In genomic region chr2:108816579-108816978, GRCm38 (mm10) we compare ENCODE assay signal across 21 mouse cellular contexts.
DNase-seq lines count a peak whose midpoint lies in the region; TF ChIP-seq lines count a peak whose summit lies in the region.
"Had no signal": no experiment of that assay in that cellular context is flagged by ENCODE, and none has a peak within 500 bp of the region (broad histone marks: within the 10 kb centered on the region; RNA-seq: fewer than 3 reads in every experiment).

No protein-coding gene starts in this region.

- H3K36me3 ChIP-seq in C2C12 (ENCODE audit: control insufficient read depth, insufficient read depth) (no peaks in the 10 kb centered on the region), myocyte (ENCODE audit: control insufficient read depth, insufficient read depth) (no peaks in the 10 kb centered on the region)
- H3K36me3 ChIP-seq: embryonic facial prominence, embryonic 10.5 days; embryonic facial prominence, embryonic 12.5 days; forebrain, embryonic 15.5 days had no signal

- TF ChIP-seq CTCF in C2C12 (IDR thresholded peaks at IDR 0.05; ENCODE audit: control insufficient read depth, insufficient read depth, insufficient read length): no peak

- H3K27me3 ChIP-seq in C2C12 (ENCODE audit: control insufficient read depth, insufficient read depth, insufficient read length): no peaks in the 10 kb centered on the region
- H3K27me3 ChIP-seq in myocyte (ENCODE audit: control insufficient read depth, insufficient read depth, insufficient read length): no peaks in the 10 kb centered on the region
- H3K27me3 ChIP-seq: embryonic facial prominence, embryonic 12.5 days; forebrain, embryonic 13.5 days; forebrain, embryonic 15.5 days had no signal

- peak; percentile 77 for DNase-seq in 3T3-L1 (ENCODE audit: low read depth, low spot score)
- DNase-seq in NIH3T3 (ENCODE audit: low read depth): peak; percentile 30
- DNase-seq in gastrocnemius, postnatal 14 days: no peak
- no peak for DNase-seq in thymus, postnatal 36 days
- DNase-seq in retina, embryonic 14.5 days (ENCODE audit: low spot score): no peak
- DNase-seq: adrenal gland, adult 8-10 months; adrenal gland, postnatal 14 days; adrenal gland, postnatal 36 days; B cell, adult 2 months; cerebellum, adult 11-12 months; cerebellum, adult 2 months; cerebellum, adult 9-10 months; cerebellum, postnatal 10 days; cerebellum, postnatal 25 days; forebrain, postnatal 0 days had no signal

- H3K79me2 ChIP-seq in C2C12 (ENCODE audit: control insufficient read depth, insufficient read depth) (no peaks in the 10 kb centered on the region), myocyte (ENCODE audit: control insufficient read depth, insufficient read depth) (no peaks in the 10 kb centered on the region)

- no peak overlapping the region for H3K4me3 ChIP-seq in C2C12 (ENCODE audit: insufficient read depth, poor library complexity, severe bottlenecking)
- no peak overlapping the region for H3K4me3 ChIP-seq in myocyte
- H3K4me3 ChIP-seq: embryonic facial prominence, embryonic 10.5 days; embryonic facial prominence, embryonic 12.5 days; forebrain, embryonic 13.5 days; forebrain, embryonic 15.5 days had no signal

- intact Hi-C loops in gastrocnemius, postnatal 14 days (cut with DNase I; ENCODE audit: low total_unique reads): no loop called here

- H3ac ChIP-seq in C2C12 (ENCODE audit: control insufficient read depth, insufficient read length, low read depth) (no peak overlapping the region), myocyte (ENCODE audit: control insufficient read depth, insufficient read length) (no peak overlapping the region)

- H3K4me2 ChIP-seq in myocyte (ENCODE audit: low read depth): no peak overlapping the region
- H3K4me2 ChIP-seq: embryonic facial prominence, embryonic 12.5 days; forebrain, embryonic 13.5 days; forebrain, embryonic 15.5 days had no signal

- no peaks in the 10 kb centered on the region for H3K79me3 ChIP-seq in C2C12 (ENCODE audit: low read depth)

- TF ChIP-seq POLR2A in myocyte (IDR thresholded peaks at IDR 0.05; ENCODE audit: insufficient read length, low read depth): no peak

TF ChIP-seq in C2C12, 6 proteins besides CTCF, POLR2A, EP300 and RAD21:
- no peak for TF ChIP-seq USF1 (IDR thresholded peaks at IDR 0.05; ENCODE audit: low read depth)
- no peak for TF ChIP-seq MAX (IDR thresholded peaks at IDR 0.05)
- TF ChIP-seq FOSL1 (IDR thresholded peaks at IDR 0.05; ENCODE audit: insufficient read depth, low read length, poor library complexity, severe bottlenecking): peak; percentile 4
- TF ChIP-seq CEBPB (IDR thresholded peaks at IDR 0.05; ENCODE audit: low read depth): no peak
- no peak for TF ChIP-seq MYOG (IDR thresholded peaks at IDR 0.05; ENCODE audit: control insufficient read depth, extremely low read depth, insufficient read length)
- peak; percentile 88 for TF ChIP-seq MYOD1 (IDR thresholded peaks at IDR 0.05; ENCODE audit: control insufficient read depth, insufficient read length, low read depth)

TF ChIP-seq in myocyte, 11 proteins besides CTCF, POLR2A, EP300 and RAD21:
- TF ChIP-seq MYOD1 (IDR thresholded peaks at IDR 0.05; ENCODE audit: control insufficient read depth in 1 of 3, insufficient read length in 2 of 3, low read depth in 2 of 3) (peak in 2 of 3 experiments; percentile 62), MAX (IDR thresholded peaks at IDR 0.05; ENCODE audit: low read depth) (no peak)
TF ChIP-seq in myocyte: peak in this region for 1.

Comparison
In these comparisons a context has a peak if more than half of its experiments do, and no peak if none do; other contexts are left out.
1. DNase-seq: peak in 3T3-L1 (single experiment) and NIH3T3 (single experiment); none in gastrocnemius, postnatal 14 days (single experiment), thymus, postnatal 36 days (0 of 2) and retina, embryonic 14.5 days (single experiment).